Mouse (Mus musculus): ENCODE results near the gene BC035044. TPM values are rescaled to one million over a fixed set of nuclear protein-coding genes. Genes with fewer than 3 reads are reported as not detected.
"Not testable (repeated sequence)": the region's sequence is repeated elsewhere in the genome, so short reads cannot be mapped to it uniquely, and the experiment has no call there.

BC035044 gene
- polyA plus RNA-seq, 2 experiments, result 0.67 to 1.5 TPM

DNA sequence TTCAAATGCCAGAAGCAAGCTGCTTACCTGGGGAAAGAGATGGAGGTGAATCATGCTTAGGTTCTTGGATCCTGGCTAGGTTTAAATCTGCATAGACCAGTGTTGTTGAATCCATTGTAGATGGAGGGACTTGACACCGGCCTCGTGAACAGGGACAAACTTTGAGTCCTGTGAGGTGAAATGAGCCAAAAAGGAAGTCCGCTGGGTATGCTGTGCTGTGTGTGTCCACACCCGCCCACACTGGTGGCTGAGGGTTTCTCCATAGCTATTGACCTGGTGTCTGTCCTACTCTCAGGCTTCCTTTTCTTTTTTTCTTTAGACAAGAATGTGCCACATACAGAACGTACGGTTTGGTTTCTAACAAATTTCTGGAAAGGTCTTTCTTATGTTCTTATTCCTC, 64.8 kb downstream of the BC035044 start, which contains the start of the genes Gm44511 and Klrb1b:
TSS of gene Gm44511 (minus strand) at position 184 of the 400 bp plus-strand sequence.
TSS of gene Klrb1b (minus strand) at position 200 of the 400 bp plus-strand sequence.
- 81% methylated on average over 6 of the region's 6 CpGs for WGBS
- no peak for TF ChIP-seq POLR2A (IDR thresholded peaks at IDR 0.05; ENCODE audit: borderline replicate concordance, extremely low read depth, insufficient read depth, insufficient read length)

DNA sequence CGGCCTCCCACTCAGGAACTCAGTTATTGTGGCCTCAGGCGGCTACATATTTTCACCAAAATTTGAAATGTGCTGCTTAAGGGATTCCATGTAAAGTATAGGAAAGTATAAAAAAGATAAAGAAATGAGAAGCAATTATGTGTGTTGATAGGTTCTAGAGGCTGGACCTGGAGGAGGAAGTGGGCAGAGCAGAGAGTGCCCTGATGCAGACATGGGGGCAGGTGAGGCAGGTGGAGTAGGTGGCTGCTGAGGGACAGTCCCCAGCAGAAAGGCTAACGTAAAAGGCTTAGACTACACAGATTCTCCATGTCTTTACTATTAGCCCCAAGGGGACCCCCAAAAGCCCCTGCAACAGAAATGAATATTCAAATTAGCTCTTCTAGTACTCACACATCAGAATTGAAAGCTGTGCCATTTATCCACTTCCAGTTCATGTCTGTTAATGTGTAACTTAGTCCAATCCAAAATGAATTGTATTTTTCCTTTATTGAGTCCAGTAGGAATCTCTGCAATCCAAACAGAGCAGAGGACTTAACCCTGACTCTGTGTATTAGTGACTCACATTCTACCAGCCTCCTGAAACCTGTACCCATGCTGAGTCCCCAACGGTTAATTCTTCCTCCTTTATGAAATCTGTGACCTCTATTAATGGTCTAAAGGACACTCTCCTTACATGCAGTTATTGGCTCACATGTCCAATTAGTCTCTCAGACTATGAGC, 72.7 kb downstream of the BC035044 start:
- Histone ChIP-seq H3K27ac (replicated peaks; ENCODE audit: low read depth, low read length) (no peak overlapping the region), H3K4me1 (ENCODE audit: control insufficient read depth, insufficient read depth, low read length) (no peaks in the 10 kb centered on the region), H3K4me3 (replicated peaks; ENCODE audit: low read length) (no peak overlapping the region), H3K9me3 (ENCODE audit: control insufficient read depth, low read length) (no peaks in the 10 kb centered on the region), H3K4me2 (replicated peaks; ENCODE audit: low read depth, low read length, severe bottlenecking) (no peak overlapping the region), H3K9ac (ENCODE audit: low read depth, low read length, severe bottlenecking) (no peak overlapping the region), H3K27me3 (ENCODE audit: control insufficient read depth, insufficient read depth, low read length) (no peaks in the 10 kb centered on the region), H3K36me3 (ENCODE audit: control insufficient read depth, insufficient read depth, low read length) (no peaks in the 10 kb centered on the region)
- no peak for TF ChIP-seq POLR2A (IDR thresholded peaks at IDR 0.05; ENCODE audit: borderline replicate concordance, extremely low read depth, insufficient read depth, insufficient read length)
- ATAC-seq (ENCODE audit: low FRiP score, low read depth) (no peak), DNase-seq (ENCODE audit: low spot score) (no peak)
- 78% methylated on average over 4 of the region's 4 CpGs for WGBS

More for the DNA sequence above, 64.8 kb downstream of the BC035044 start, which contains the start of the genes Gm44511 and Klrb1b:
- Histone ChIP-seq H3K4me2 (replicated peaks; ENCODE audit: low read depth, low read length, severe bottlenecking) (no peak within 1 kb of the TSS), H3K27me3 (ENCODE audit: control insufficient read depth, insufficient read depth, low read length) (no peaks in the 10 kb centered on the region), H3K4me3 (replicated peaks; ENCODE audit: low read length) (no peak within 1 kb of the TSS), H3K4me1 (ENCODE audit: control insufficient read depth, insufficient read depth, low read length) (no peaks in the 10 kb centered on the region), H3K9ac (ENCODE audit: low read depth, low read length, severe bottlenecking) (no peak within 1 kb of the TSS), H3K27ac (replicated peaks; ENCODE audit: low read depth, low read length) (no peak within 1 kb of the TSS), H3K9me3 (ENCODE audit: control insufficient read depth, low read length) (no peaks in the 10 kb centered on the region), H3K36me3 (ENCODE audit: control insufficient read depth, insufficient read depth, low read length) (no peaks in the 10 kb centered on the region)
- DNase-seq (ENCODE audit: low spot score), result no peak
- no peak for ATAC-seq (ENCODE audit: low FRiP score, low read depth)

DNA sequence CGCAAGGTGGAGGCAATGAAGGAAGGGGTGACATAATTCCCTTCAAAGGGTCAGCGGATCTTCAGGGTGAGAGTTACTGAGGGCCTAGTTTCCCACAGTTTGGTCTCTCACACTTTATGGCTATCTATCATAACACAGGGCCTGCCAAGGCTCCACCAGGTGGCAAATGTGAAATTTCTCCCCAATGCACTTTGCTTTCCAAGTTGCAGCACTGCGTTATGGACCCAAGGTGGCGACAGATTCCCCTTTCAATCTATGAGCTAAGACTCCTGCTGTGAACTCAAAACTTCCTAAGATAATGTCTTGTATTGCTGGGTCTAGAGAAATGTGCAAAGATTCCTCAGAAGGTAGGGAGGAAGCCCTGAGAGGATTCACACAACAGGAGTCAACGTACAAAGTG, 82.4 kb downstream of the BC035044 start:
- H3K9me3 ChIP-seq (ENCODE audit: control insufficient read depth, low read length), result no peaks in the 10 kb centered on the region
- no peaks in the 10 kb centered on the region for H3K36me3 ChIP-seq (ENCODE audit: control insufficient read depth, insufficient read depth, low read length)
- H3K9ac ChIP-seq (ENCODE audit: low read depth, low read length, severe bottlenecking), result no peak overlapping the region
- H3K27me3 ChIP-seq (ENCODE audit: control insufficient read depth, insufficient read depth, low read length), result no peaks in the 10 kb centered on the region
- TF ChIP-seq POLR2A (IDR thresholded peaks at IDR 0.05; ENCODE audit: borderline replicate concordance, extremely low read depth, insufficient read depth, insufficient read length), result no peak
- no peak overlapping the region for H3K4me3 ChIP-seq (replicated peaks; ENCODE audit: low read length)
- 89% methylated on average over 5 of the region's 5 CpGs for WGBS
- H3K27ac ChIP-seq (replicated peaks; ENCODE audit: low read depth, low read length), result no peak overlapping the region
- no peak overlapping the region for H3K4me2 ChIP-seq (replicated peaks; ENCODE audit: low read depth, low read length, severe bottlenecking)
- DNase-seq (ENCODE audit: low spot score), result no peak
- no peaks in the 10 kb centered on the region for H3K4me1 ChIP-seq (ENCODE audit: control insufficient read depth, insufficient read depth, low read length)
- peak; percentile 41; the same call in 1 of the 2 replicates for ATAC-seq (ENCODE audit: low FRiP score, low read depth)

DNA sequence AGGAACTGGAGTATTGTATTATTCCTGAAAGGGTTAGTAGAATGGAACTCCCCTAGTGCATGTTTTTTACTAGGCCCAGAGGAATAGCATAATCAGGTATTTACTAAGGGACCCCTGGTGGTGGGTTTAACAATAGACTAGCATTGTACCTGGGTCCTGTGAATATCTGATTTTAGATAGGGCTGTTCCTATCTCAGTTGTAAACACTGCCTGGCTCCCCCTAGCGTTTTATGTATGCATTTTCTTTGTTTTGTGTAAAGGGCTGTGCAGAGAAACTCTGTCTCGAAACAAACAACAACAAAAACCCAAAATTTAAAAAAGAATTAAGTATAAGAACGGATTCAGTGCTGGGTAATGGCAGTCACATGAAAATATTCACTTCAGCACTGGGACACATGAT, 83.9 kb downstream of the BC035044 start:
- H3K4me2 ChIP-seq (replicated peaks; ENCODE audit: low read depth, low read length, severe bottlenecking), result no peak overlapping the region
- no peak for TF ChIP-seq POLR2A (IDR thresholded peaks at IDR 0.05; ENCODE audit: borderline replicate concordance, extremely low read depth, insufficient read depth, insufficient read length)
- 73% methylated on average over 3 of the region's 3 CpGs for WGBS
- ATAC-seq (ENCODE audit: low FRiP score, low read depth) (no peak), DNase-seq (ENCODE audit: low spot score) (no peak)
- no peak overlapping the region for H3K9ac ChIP-seq (ENCODE audit: low read depth, low read length, severe bottlenecking)
- H3K4me1 ChIP-seq (ENCODE audit: control insufficient read depth, insufficient read depth, low read length), result no peaks in the 10 kb centered on the region
- no peaks in the 10 kb centered on the region for H3K27me3 ChIP-seq (ENCODE audit: control insufficient read depth, insufficient read depth, low read length)
- H3K9me3 ChIP-seq (ENCODE audit: control insufficient read depth, low read length), result no peaks in the 10 kb centered on the region
- no peaks in the 10 kb centered on the region for H3K36me3 ChIP-seq (ENCODE audit: control insufficient read depth, insufficient read depth, low read length)
- no peak overlapping the region for H3K27ac ChIP-seq (replicated peaks; ENCODE audit: low read depth, low read length)
- no peak overlapping the region for H3K4me3 ChIP-seq (replicated peaks; ENCODE audit: low read length)

DNA sequence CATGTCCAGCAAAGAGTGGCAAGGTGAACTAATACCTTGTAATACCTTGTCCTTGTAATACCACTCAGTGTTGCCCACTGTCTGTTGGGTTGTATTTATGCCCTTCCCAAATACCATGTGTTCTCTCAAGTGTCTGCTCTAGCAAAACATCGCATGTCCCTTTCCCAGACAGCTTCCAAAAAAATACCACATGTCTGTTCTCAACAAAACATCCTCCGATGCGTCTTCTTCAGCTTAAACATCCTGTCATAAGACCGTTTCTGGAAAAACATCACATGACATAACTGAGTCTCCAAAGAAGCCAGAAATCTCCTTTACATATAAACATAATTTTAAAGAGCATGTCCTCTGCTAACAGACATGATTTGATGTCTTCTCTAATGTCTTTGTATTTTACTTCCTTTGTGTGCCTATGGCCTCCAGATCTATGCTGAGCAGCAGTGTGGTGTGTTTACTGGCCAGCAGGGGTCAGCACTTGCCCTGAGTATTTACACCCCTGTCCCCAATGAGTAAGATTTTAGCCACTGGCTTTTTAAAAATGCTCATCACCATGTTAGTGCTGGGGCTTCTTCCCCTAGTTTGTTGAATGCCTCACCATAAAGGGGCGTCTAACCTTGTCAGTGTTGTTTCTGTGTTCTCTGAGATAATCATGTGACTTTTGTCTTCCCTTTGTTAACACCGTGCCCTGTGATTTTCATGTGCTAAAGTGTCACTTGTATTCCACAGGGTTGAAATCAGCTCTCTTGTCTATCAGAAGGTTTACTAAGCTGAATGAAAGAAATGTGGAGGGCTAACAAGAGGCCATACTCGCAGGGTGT, 85.9 kb downstream of the BC035044 start:
- not testable (repeated sequence) for H3K27ac ChIP-seq (replicated peaks; ENCODE audit: low read depth, low read length); H3K4me3 ChIP-seq (replicated peaks; ENCODE audit: low read length); H3K9me3 ChIP-seq (ENCODE audit: control insufficient read depth, low read length); H3K27me3 ChIP-seq (ENCODE audit: control insufficient read depth, insufficient read depth, low read length); H3K4me2 ChIP-seq (replicated peaks; ENCODE audit: low read depth, low read length, severe bottlenecking); H3K9ac ChIP-seq (ENCODE audit: low read depth, low read length, severe bottlenecking); H3K36me3 ChIP-seq (ENCODE audit: control insufficient read depth, insufficient read depth, low read length); H3K4me1 ChIP-seq (ENCODE audit: control insufficient read depth, insufficient read depth, low read length); ATAC-seq (ENCODE audit: low FRiP score, low read depth)
- WGBS, result 68% methylated on average over 7 of the region's 7 CpGs
- DNase-seq (ENCODE audit: low spot score), result peak; percentile 46

All from limb, embryonic 14.5 days (tissue).